Mouse (Mus musculus): ENCODE data around the gene Pex14. TPM values are rescaled to one million over a fixed set of nuclear protein-coding genes. Genes with fewer than 3 reads are reported as not detected.
A peak's percentile ranks its signal among the peaks of the same experiment; 100 is the strongest.
"Not testable (repeated sequence)": the region's sequence is repeated elsewhere in the genome, so short reads cannot be mapped to it uniquely, and the experiment has no call there.

Gene Pex14
- polyA plus RNA-seq, 1 experiment from 2014 or later, result 43.7 TPM

- peaks cover 18% of the 10 kb centered on the region for H3K36me3 ChIP-seq (ENCODE audit: insufficient read depth)
- no peak within 1 kb of the TSS for H3K27ac ChIP-seq (ENCODE audit: low read depth)
- no peaks in the 10 kb centered on the region for H3K9me3 ChIP-seq (ENCODE audit: low read depth, low read length)
- H3K4me2 ChIP-seq, result peak within 1 kb of the TSS; percentile 88
- peak within 1 kb of the TSS; percentile 80 for H3K4me3 ChIP-seq (ENCODE audit: low read depth, low read length)
- no peaks in the 10 kb centered on the region for H3K27me3 ChIP-seq (ENCODE audit: insufficient read depth, low read length)
- ATAC-seq (ENCODE audit: insufficient read depth) (peak; percentile 76), DNase-seq (peak; percentile 97)
- TF ChIP-seq CTCF (IDR thresholded peaks at IDR 0.05; ENCODE audit: low read depth), result peak; percentile 16
- WGBS, result under 1% methylated on average over 35 of the region's 35 CpGs
- H3K9ac ChIP-seq, result peak within 1 kb of the TSS; percentile 83
- H3K4me1 ChIP-seq (ENCODE audit: insufficient read depth), result peaks cover 5% of the 10 kb centered on the region; the same call in 1 of the 2 replicates
Observed at GRCm38 (mm10) chr4:149103875-149104561, 4.3 kb upstream of the Pex14 start, which contains the start of gene Dffa. Gene Dffa (plus strand): TSS chr4:149104146.

DNA sequence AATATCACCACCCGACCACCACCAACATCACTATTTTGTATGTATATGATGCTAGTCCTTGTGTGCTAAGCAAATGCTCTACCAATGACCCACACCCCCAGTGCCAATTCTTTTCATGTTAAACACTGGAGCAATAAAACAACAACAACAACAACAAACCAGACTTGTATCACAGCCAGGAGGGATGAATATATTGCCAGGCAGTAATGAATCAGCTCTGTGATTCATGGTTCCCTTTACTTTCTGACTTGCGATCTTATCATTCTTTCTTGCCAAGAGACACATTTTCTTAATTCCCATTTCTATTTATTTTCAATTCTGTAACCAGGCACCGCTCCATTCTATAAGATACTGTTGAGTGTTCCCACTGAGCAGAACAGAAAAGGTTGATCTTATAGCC is 1.8 kb upstream of the Pex14 start:
- no peak for TF ChIP-seq CTCF (IDR thresholded peaks at IDR 0.05; ENCODE audit: low read depth)
- Histone ChIP-seq H3K4me1 (ENCODE audit: insufficient read depth) (peaks cover 10% of the 10 kb centered on the region; the same call in 1 of the 2 replicates), H3K9ac (no peak overlapping the region), H3K9me3 (ENCODE audit: low read depth, low read length) (no peaks in the 10 kb centered on the region), H3K4me3 (ENCODE audit: low read depth, low read length) (no peak overlapping the region), H3K36me3 (ENCODE audit: insufficient read depth) (peaks cover 4% of the 10 kb centered on the region; the same call in 1 of the 2 replicates), H3K27me3 (ENCODE audit: insufficient read depth, low read length) (no peaks in the 10 kb centered on the region), H3K27ac (ENCODE audit: low read depth) (no peak overlapping the region), H3K4me2 (no peak overlapping the region)
- no peak for DNase-seq
- ATAC-seq (ENCODE audit: insufficient read depth), result no peak
- 82% methylated on average over 3 of the region's 3 CpGs for WGBS

GRCm38 (mm10) chr4:149100449-149100848 is 773 bp upstream of the Pex14 start:
- DNase-seq; H3K4me3 ChIP-seq (ENCODE audit: low read depth, low read length); H3K27me3 ChIP-seq (ENCODE audit: insufficient read depth, low read length); H3K4me2 ChIP-seq; H3K36me3 ChIP-seq (ENCODE audit: insufficient read depth); H3K9me3 ChIP-seq (ENCODE audit: low read depth, low read length); H3K4me1 ChIP-seq (ENCODE audit: insufficient read depth); ATAC-seq (ENCODE audit: insufficient read depth); H3K9ac ChIP-seq; H3K27ac ChIP-seq (ENCODE audit: low read depth): not testable (repeated sequence)
- WGBS, result 85% methylated on average over 12 of the region's 12 CpGs

- Histone ChIP-seq H3K27me3 (ENCODE audit: insufficient read depth, low read length) (no peaks in the 10 kb centered on the region), H3K4me3 (ENCODE audit: low read depth, low read length) (peak overlapping the region; percentile 98), H3K9ac (peak overlapping the region; percentile 88), H3K4me2 (peak overlapping the region; percentile 94), H3K4me1 (ENCODE audit: insufficient read depth) (peaks cover 5% of the 10 kb centered on the region; the same call in 1 of the 2 replicates), H3K9me3 (ENCODE audit: low read depth, low read length) (no peaks in the 10 kb centered on the region), H3K27ac (ENCODE audit: low read depth) (no peak overlapping the region), H3K36me3 (ENCODE audit: insufficient read depth) (no peaks in the 10 kb centered on the region)
- DNase-seq (no peak), ATAC-seq (ENCODE audit: insufficient read depth) (no peak)
- 7% methylated on average over 11 of the region's 11 CpGs for WGBS
- no peak for TF ChIP-seq CTCF (IDR thresholded peaks at IDR 0.05; ENCODE audit: low read depth)
Observed at GRCm38 (mm10) chr4:149098571-149098970, 1.1 kb downstream of the Pex14 start.

GRCm38 (mm10) chr4:149097956-149098355 is 1.7 kb downstream of the Pex14 start:
- H3K36me3 ChIP-seq (ENCODE audit: insufficient read depth), result peaks cover 2% of the 10 kb centered on the region; the same call in 1 of the 2 replicates
- DNase-seq (no peak), ATAC-seq (ENCODE audit: insufficient read depth) (no peak)
- H3K27me3 ChIP-seq (ENCODE audit: insufficient read depth, low read length), result no peaks in the 10 kb centered on the region
- peak overlapping the region; percentile 98; the same call in 1 of the 2 replicates for H3K4me3 ChIP-seq (ENCODE audit: low read depth, low read length)
- 80% methylated on average over 3 of the region's 3 CpGs for WGBS
- H3K27ac ChIP-seq (ENCODE audit: low read depth), result no peak overlapping the region
- H3K4me1 ChIP-seq (ENCODE audit: insufficient read depth), result peaks cover 5% of the 10 kb centered on the region; the same call in 1 of the 2 replicates
- H3K4me2 ChIP-seq, result peak overlapping the region; percentile 94
- no peak for TF ChIP-seq CTCF (IDR thresholded peaks at IDR 0.05; ENCODE audit: low read depth)
- H3K9me3 ChIP-seq (ENCODE audit: low read depth, low read length), result no peaks in the 10 kb centered on the region
- peak overlapping the region; percentile 88 for H3K9ac ChIP-seq

GRCm38 (mm10) chr4:149091364-149091763 is 8.3 kb downstream of the Pex14 start:
- TF ChIP-seq CTCF (IDR thresholded peaks at IDR 0.05; ENCODE audit: low read depth), result no peak
- Histone ChIP-seq H3K36me3 (ENCODE audit: insufficient read depth) (peaks cover 10% of the 10 kb centered on the region; the same call in 1 of the 2 replicates), H3K27ac (ENCODE audit: low read depth) (no peak overlapping the region), H3K4me2 (no peak overlapping the region), H3K9ac (no peak overlapping the region), H3K27me3 (ENCODE audit: insufficient read depth, low read length) (no peaks in the 10 kb centered on the region), H3K4me3 (ENCODE audit: low read depth, low read length) (no peak overlapping the region), H3K9me3 (ENCODE audit: low read depth, low read length) (no peaks in the 10 kb centered on the region), H3K4me1 (ENCODE audit: insufficient read depth) (no peaks in the 10 kb centered on the region)
- DNase-seq (no peak), ATAC-seq (ENCODE audit: insufficient read depth) (no peak)
- WGBS, result 77% methylated on average over 8 of the region's 8 CpGs

DNA sequence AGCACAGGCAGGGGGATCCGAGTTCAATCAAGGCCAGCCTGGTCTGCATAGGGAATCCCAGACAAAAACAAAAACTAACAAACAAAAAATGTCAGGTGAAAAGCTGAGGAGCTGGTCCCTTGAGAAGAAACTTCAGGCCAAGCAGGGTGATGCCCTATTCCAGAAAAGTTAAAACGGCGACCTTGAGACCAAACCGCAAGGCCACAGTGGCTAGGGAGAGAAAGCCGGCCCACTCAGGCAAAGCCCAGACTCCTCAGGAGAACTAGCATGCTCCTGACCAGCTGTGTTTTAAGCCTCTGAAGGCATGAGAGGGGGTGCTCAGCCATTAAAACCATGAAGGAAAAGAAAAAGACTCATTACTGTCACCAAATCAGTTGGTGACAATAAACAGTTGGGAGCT is 14.3 kb downstream of the Pex14 start:
- 76% methylated on average over 5 of the region's 5 CpGs for WGBS
- H3K4me2 ChIP-seq, result no peak overlapping the region
- H3K36me3 ChIP-seq (ENCODE audit: insufficient read depth), result no peaks in the 10 kb centered on the region
- H3K4me1 ChIP-seq (ENCODE audit: insufficient read depth), result no peaks in the 10 kb centered on the region; the same call in 1 of the 2 replicates
- no peaks in the 10 kb centered on the region for H3K9me3 ChIP-seq (ENCODE audit: low read depth, low read length)
- no peak for ATAC-seq (ENCODE audit: insufficient read depth)
- no peak for DNase-seq
- no peaks in the 10 kb centered on the region for H3K27me3 ChIP-seq (ENCODE audit: insufficient read depth, low read length)
- no peak overlapping the region for H3K27ac ChIP-seq (ENCODE audit: low read depth)
- TF ChIP-seq CTCF (IDR thresholded peaks at IDR 0.05; ENCODE audit: low read depth), result no peak
- H3K9ac ChIP-seq, result no peak overlapping the region
- H3K4me3 ChIP-seq (ENCODE audit: low read depth, low read length), result no peak overlapping the region

Measured in lung, embryonic 14.5 days (tissue).